Mouse (Mus musculus) liver, adult (tissue): ENCODE data around the gene Zfp688.

Experiments
- GATA4 ChIP-seq: IDR thresholded peaks from 2 replicates; pipeline ENCODE4 v1.6.1; 2014; ENCODE audit warnings: mild to moderate bottlenecking, low read length; ENCODE audit not compliant: insufficient replicate concordance

Zfp688 gene

DNA sequence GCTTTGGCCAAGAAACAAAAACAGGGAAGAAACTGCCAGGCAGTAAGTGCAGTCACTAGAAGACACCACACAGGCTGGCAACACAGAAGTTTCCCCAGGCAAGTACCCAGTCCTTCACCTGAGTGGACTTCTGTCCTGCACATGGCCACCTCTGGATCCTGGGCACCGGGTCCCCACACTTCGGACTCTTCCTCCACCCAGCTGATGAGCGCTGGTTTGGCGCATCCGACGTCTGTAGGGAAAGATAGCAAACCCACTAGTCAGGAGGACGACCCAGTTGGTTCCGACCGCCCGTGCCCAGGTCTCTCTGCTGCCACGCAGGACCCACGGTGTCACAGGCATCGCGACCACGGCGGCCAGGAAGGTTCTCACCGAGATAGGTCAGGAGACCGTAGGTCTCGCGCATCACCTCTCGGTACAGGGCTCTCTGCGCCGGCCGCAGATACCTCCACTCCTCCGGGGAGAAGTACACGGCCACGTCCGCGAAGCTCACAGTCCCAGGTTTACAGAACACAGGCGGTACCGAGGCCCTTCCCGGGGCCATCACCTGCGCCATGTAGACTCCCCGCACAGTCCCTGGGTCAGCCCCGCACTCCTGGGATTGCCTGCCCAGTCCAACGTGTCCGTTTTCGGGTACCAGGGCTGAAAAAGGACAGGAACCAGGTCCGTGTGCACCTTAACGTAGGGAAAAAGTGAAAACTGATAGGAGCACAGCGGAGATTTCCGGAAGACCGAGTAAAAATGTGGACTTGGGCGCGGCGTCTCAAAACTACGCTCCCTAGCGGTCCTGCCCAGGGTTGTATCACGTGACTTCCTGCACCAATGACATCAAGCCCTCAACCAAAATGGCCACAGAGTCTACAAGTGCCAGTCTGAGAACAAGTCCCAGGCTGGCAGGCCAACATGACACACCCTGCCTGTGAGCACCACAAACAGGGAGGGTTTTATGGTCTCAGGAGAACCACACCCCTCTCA lies 46.3 kb downstream of the Zfp688 start, which contains the start of gene Zfp747:
Zfp747 (minus strand) TSS at position 780 of the 975 bp plus-strand sequence.
- TF ChIP-seq GATA4: peak; percentile 7; the same call in 1 of the 2 replicates

DNA sequence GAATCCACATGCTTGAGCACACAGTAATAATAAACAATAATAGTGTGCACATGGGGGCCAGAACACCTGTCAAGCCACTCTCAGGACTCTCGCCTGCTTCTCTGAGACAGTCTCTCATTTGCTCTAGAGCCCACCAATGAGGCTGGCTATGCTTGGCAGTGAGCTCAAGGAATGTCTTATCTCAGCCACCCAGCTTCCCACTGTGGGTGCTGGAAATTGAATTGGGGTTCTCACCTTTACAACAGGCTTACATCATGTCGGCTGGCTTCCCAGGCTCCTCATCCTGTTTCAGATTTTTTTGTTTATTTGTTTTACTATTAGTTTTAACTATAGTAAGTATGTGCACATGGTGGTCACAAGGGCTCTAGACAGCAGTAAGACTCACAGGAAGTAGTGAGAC lies 50.7 kb downstream of the Zfp688 start:
- no peak for TF ChIP-seq GATA4
